Mouse (Mus musculus) bone marrow, adult 2 months (tissue): ENCODE results near the gene Olfr64.

Experiments
- CTCF ChIP-seq: fragments of 200-500 bp; IDR thresholded peaks from 2 replicates; pipeline ENCODE4 v1.5.1; 2011; ENCODE audit warnings: low read length, control low read depth; ENCODE audit not compliant: control insufficient read depth, insufficient read depth
- POLR2A ChIP-seq: fragments of 200-500 bp; IDR thresholded peaks from 2 replicates; pipeline ENCODE4 v1.6.1; 2011; ENCODE audit warnings: low read depth, mild to moderate bottlenecking, control low read depth, low read length, borderline replicate concordance; ENCODE audit not compliant: control insufficient read depth

DNA sequence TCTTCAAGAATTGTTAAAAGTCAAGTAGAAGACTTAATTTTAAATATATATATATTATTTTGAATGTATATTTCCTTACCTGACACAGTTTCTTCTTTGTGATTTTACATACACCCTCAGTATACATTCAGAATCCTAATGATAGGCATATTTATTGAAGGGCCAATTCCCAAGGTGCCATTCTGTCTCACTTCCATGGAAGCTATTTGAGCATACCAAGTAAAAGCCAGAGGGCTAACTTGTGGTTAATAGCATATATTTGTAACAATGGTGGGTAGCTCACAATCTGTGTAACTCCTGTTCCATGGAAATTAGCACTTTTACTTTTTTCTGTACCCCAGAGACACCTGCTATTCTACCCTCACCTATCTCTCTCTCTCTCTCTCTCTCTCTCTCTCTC lies 8.1 kb downstream of the Olfr64 start, which contains the start of gene Olfr66:
- TF ChIP-seq CTCF = no peak
- no peak for TF ChIP-seq POLR2A
